Mouse (Mus musculus): ENCODE results near the gene Sf3a1. TPM values are rescaled to one million over a fixed set of nuclear protein-coding genes. Genes with fewer than 3 reads are reported as not detected.
A peak's percentile ranks its signal among the peaks of the same experiment; 100 is the strongest.
"Not testable (repeated sequence)": the region's sequence is repeated elsewhere in the genome, so short reads cannot be mapped to it uniquely, and the experiment has no call there.

Gene Sf3a1
- polyA plus RNA-seq, 1 experiment from 2014 or later = 68.7 TPM

DNA sequence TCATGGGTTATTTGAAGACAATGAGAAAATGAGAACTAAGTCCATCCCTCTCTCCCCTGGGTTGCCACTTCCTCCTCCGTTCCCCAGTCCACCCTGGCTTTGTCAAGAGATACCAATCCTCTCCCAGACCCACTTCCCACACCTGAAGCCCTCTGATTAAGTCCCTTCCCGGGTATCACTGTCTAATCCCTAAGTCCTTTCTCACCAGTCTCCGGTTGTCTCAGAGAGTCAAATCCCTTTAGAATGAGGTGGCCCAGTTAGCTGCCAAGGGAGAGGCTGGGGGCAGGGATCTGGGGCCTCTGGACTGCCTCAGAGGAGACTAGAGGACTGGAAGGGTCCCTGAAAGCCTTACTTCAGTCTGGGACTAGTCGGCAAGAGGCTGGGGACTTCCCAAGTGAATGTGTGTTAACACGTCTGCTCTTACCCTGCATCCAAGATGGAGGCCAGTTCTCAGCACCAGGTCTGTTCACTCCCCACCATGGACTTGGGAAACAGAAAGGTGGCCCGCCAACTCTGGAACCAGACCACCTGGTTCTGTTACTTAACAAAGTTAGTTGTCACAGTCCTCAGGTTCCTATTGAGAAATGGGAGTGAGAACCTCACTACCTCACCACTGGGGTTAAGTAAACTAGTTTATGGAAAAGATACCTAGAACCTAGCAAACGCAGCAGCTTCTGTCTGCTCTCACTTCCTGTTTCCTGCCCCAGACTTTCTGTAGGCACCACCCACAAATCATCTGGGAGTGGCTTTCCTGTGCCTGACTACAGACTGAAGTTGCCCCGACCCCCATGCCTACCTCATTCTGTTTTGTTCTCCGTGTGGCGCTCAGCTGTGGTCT lies 37.2 kb upstream of the Sf3a1 start, which contains the start of gene Sec14l2:
Sec14l2 (minus strand) TSS at position 674 of the 838 bp plus-strand sequence.
- peaks cover 3% of the 10 kb centered on the region; the same call in 1 of the 2 replicates for H3K4me1 ChIP-seq (ENCODE audit: insufficient read depth)
- H3K4me3 ChIP-seq (ENCODE audit: low read depth, low read length) = no peak within 1 kb of the TSS
- ATAC-seq (ENCODE audit: insufficient read depth) = no peak; the same call in 1 of the 2 replicates
- H3K9me3 ChIP-seq (ENCODE audit: low read depth, low read length) = no peaks in the 10 kb centered on the region
- H3K27me3 ChIP-seq (ENCODE audit: insufficient read depth, low read length) = peaks cover 9% of the 10 kb centered on the region
- H3K36me3 ChIP-seq (ENCODE audit: insufficient read depth) = no peaks in the 10 kb centered on the region
- no peak within 1 kb of the TSS for H3K9ac ChIP-seq
- no peak for DNase-seq
- no peak within 1 kb of the TSS for H3K27ac ChIP-seq (ENCODE audit: low read depth)
- H3K4me2 ChIP-seq = no peak within 1 kb of the TSS
- WGBS = 66% methylated on average over 10 of the region's 10 CpGs
- no peak for TF ChIP-seq CTCF (IDR thresholded peaks at IDR 0.05; ENCODE audit: low read depth)

DNA sequence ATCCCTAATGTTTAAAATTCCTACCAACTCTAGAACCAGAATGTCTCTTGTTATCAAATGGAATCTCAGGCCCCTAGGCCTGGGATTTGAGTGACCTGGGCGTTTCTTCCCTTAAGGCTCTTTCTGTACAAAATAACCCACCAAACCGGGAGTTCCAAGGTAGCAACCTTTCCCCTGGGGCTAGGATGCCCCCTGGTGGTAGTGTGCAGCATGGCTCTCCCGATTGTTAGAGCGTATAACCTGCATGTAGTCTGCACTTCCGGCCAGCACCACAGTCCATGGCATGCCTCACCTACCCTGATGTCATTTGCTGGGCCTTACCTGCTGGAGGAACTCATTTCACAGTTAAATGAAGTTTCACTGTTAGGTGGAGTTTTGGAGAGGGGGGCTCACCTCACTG lies 36.2 kb upstream of the Sf3a1 start:
- Histone ChIP-seq H3K4me1 (ENCODE audit: insufficient read depth) (no peaks in the 10 kb centered on the region; the same call in 1 of the 2 replicates), H3K4me2 (no peak overlapping the region), H3K27me3 (ENCODE audit: insufficient read depth, low read length) (peaks cover 3% of the 10 kb centered on the region; the same call in 1 of the 2 replicates), H3K4me3 (ENCODE audit: low read depth, low read length) (no peak overlapping the region), H3K27ac (ENCODE audit: low read depth) (no peak overlapping the region), H3K36me3 (ENCODE audit: insufficient read depth) (no peaks in the 10 kb centered on the region), H3K9me3 (ENCODE audit: low read depth, low read length) (no peaks in the 10 kb centered on the region), H3K9ac (no peak overlapping the region)
- ATAC-seq (ENCODE audit: insufficient read depth) (no peak), DNase-seq (peak; percentile 56)
- peak; percentile 73 for TF ChIP-seq CTCF (IDR thresholded peaks at IDR 0.05; ENCODE audit: low read depth)
- WGBS = 60% methylated on average over 5 of the region's 5 CpGs

- ATAC-seq (ENCODE audit: insufficient read depth) = no peak
- no peak; the same call in 1 of the 2 replicates for TF ChIP-seq CTCF (IDR thresholded peaks at IDR 0.05; ENCODE audit: low read depth)
- 95% methylated on average over 1 of the region's 1 CpGs for WGBS
These were observed 33.1 kb upstream of the Sf3a1 start for GRCm38 (mm10) chr11:4127059-4127458.

GRCm38 (mm10) chr11:4128461-4128860 lies 31.7 kb upstream of the Sf3a1 start:
- not testable (repeated sequence) for H3K9me3 ChIP-seq (ENCODE audit: low read depth, low read length); H3K36me3 ChIP-seq (ENCODE audit: insufficient read depth); H3K27ac ChIP-seq (ENCODE audit: low read depth); ATAC-seq (ENCODE audit: insufficient read depth); DNase-seq; H3K27me3 ChIP-seq (ENCODE audit: insufficient read depth, low read length); H3K4me1 ChIP-seq (ENCODE audit: insufficient read depth); H3K9ac ChIP-seq; H3K4me3 ChIP-seq (ENCODE audit: low read depth, low read length); H3K4me2 ChIP-seq
- whole genome bisulfite sequencing = 84% methylated on average over 4 of the region's 4 CpGs

More at GRCm38 (mm10) chr11:4127059-4127458, 33.1 kb upstream of the Sf3a1 start:
- no peak overlapping the region for H3K4me3 ChIP-seq (ENCODE audit: low read depth, low read length)
- H3K9ac ChIP-seq = no peak overlapping the region
- no peak for DNase-seq
- no peak overlapping the region for H3K4me2 ChIP-seq
- H3K27me3 ChIP-seq (ENCODE audit: insufficient read depth, low read length) = no peaks in the 10 kb centered on the region
- no peaks in the 10 kb centered on the region for H3K9me3 ChIP-seq (ENCODE audit: low read depth, low read length)
- H3K36me3 ChIP-seq (ENCODE audit: insufficient read depth) = no peaks in the 10 kb centered on the region
- H3K4me1 ChIP-seq (ENCODE audit: insufficient read depth) = no peaks in the 10 kb centered on the region
- no peak overlapping the region for H3K27ac ChIP-seq (ENCODE audit: low read depth)

- DNase-seq (peak; percentile 36), ATAC-seq (ENCODE audit: insufficient read depth) (no peak)
- no peak overlapping the region for H3K9ac ChIP-seq
- H3K36me3 ChIP-seq (ENCODE audit: insufficient read depth) = peaks cover 18% of the 10 kb centered on the region
- H3K4me1 ChIP-seq (ENCODE audit: insufficient read depth) = peaks cover 8% of the 10 kb centered on the region; the same call in 1 of the 2 replicates
- 51% methylated on average over 3 of the region's 3 CpGs for WGBS
- no peaks in the 10 kb centered on the region for H3K9me3 ChIP-seq (ENCODE audit: low read depth, low read length)
- peak; percentile 63 for TF ChIP-seq CTCF (IDR thresholded peaks at IDR 0.05; ENCODE audit: low read depth)
- no peak overlapping the region for H3K4me2 ChIP-seq
- H3K27ac ChIP-seq (ENCODE audit: low read depth) = no peak overlapping the region
- H3K4me3 ChIP-seq (ENCODE audit: low read depth, low read length) = no peak overlapping the region
- H3K27me3 ChIP-seq (ENCODE audit: insufficient read depth, low read length) = no peaks in the 10 kb centered on the region
These were observed 26.7 kb upstream of the Sf3a1 start for GRCm38 (mm10) chr11:4133450-4133849.

DNA sequence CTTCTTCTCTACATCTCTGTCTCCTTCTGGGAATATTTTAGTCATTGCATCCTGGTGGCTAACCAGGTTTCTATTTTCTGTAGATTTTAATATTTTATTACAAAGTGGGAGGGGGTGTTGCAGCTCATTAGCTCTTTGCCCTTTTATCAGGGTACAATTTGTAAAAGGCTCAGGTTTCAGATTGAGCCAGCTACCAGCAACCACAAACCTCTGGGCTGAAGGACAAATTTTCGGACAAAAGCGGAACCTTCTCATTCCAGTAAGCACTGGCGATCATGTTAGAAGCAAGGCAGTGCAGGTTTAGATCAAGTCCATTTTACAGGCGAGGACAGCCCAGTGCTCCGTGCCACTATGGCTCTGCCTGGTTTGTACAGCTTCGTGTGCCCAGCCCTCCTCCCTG lies 25.8 kb upstream of the Sf3a1 start:
- peak overlapping the region; percentile 92; the same call in 1 of the 2 replicates for H3K4me2 ChIP-seq
- no peaks in the 10 kb centered on the region for H3K27me3 ChIP-seq (ENCODE audit: insufficient read depth, low read length)
- WGBS = 50% methylated on average over 6 of the region's 6 CpGs
- ATAC-seq (ENCODE audit: insufficient read depth) (no peak), DNase-seq (no peak)
- no peak overlapping the region for H3K9ac ChIP-seq
- peaks cover 8% of the 10 kb centered on the region; the same call in 1 of the 2 replicates for H3K4me1 ChIP-seq (ENCODE audit: insufficient read depth)
- H3K9me3 ChIP-seq (ENCODE audit: low read depth, low read length) = no peaks in the 10 kb centered on the region
- no peak overlapping the region for H3K27ac ChIP-seq (ENCODE audit: low read depth)
- no peak overlapping the region for H3K4me3 ChIP-seq (ENCODE audit: low read depth, low read length)
- TF ChIP-seq CTCF (IDR thresholded peaks at IDR 0.05; ENCODE audit: low read depth) = no peak
- H3K36me3 ChIP-seq (ENCODE audit: insufficient read depth) = peaks cover 27% of the 10 kb centered on the region

Measured in lung, embryonic 14.5 days (tissue).